Mouse (Mus musculus): ENCODE measurements around the gene Slitrk3.
"Not testable (repeated sequence)": the region's sequence is repeated elsewhere in the genome, so short reads cannot be mapped to it uniquely, and the experiment has no call there.

Slitrk3 gene

GRCm38 (mm10) chr3:73057197-73057811, at the start of gene Slitrk3:
Gene Slitrk3, minus strand, starts transcription at chr3:73057803.
- DNase-seq (ENCODE audit: low spot score in 2 of 2), result peak; percentile 58 to 67

- not testable (repeated sequence) for DNase-seq (ENCODE audit: low spot score in 2 of 2)
These were observed 36.8 kb upstream of the Slitrk3 start for GRCm38 (mm10) chr3:73094445-73094844.

GRCm38 (mm10) chr3:73084620-73085019, 27.0 kb upstream of the Slitrk3 start:
- no peak for DNase-seq (ENCODE audit: low spot score in 2 of 2)

- DNase-seq (ENCODE audit: low spot score in 2 of 2), result peak; percentile 52 to 66
These were observed 8.5 kb upstream of the Slitrk3 start for GRCm38 (mm10) chr3:73065823-73066755.

GRCm38 (mm10) chr3:73058190-73058589, 587 bp upstream of the Slitrk3 start:
- DNase-seq (ENCODE audit: low spot score in 2 of 2), result no peak

- DNase-seq (ENCODE audit: low spot score in 2 of 2), result peak in 1 of 2 experiments; percentile 32
These were observed 959 bp downstream of the Slitrk3 start for GRCm38 (mm10) chr3:73056492-73057196.

GRCm38 (mm10) chr3:73056044-73056438, 1.6 kb downstream of the Slitrk3 start:
- DNase-seq (ENCODE audit: low spot score in 2 of 2), result peak in 1 of 2 experiments; percentile 33

- DNase-seq (ENCODE audit: low spot score in 2 of 2), result no peak
These were observed 2.1 kb downstream of the Slitrk3 start for GRCm38 (mm10) chr3:73055399-73056043.

- DNase-seq (ENCODE audit: low spot score in 2 of 2), result peak in 1 of 2 experiments; percentile 40
These were observed 4.1 kb downstream of the Slitrk3 start for GRCm38 (mm10) chr3:73053451-73053931.

GRCm38 (mm10) chr3:73046248-73046647, 11.4 kb downstream of the Slitrk3 start:
- no peak for DNase-seq (ENCODE audit: low spot score in 2 of 2)

GRCm38 (mm10) chr3:73042256-73042655, 15.3 kb downstream of the Slitrk3 start:
- no peak for DNase-seq (ENCODE audit: low spot score in 2 of 2)

- no peak for DNase-seq (ENCODE audit: low spot score in 2 of 2)
These were observed 51.6 kb downstream of the Slitrk3 start for GRCm38 (mm10) chr3:73006045-73006444.

GRCm38 (mm10) chr3:73002933-73003696, 54.5 kb downstream of the Slitrk3 start:
- no peak for DNase-seq (ENCODE audit: low spot score in 2 of 2)

GRCm38 (mm10) chr3:72997517-72997916, 60.1 kb downstream of the Slitrk3 start:
- no peak for DNase-seq (ENCODE audit: low spot score in 2 of 2)

Data from right cerebral cortex, postnatal 36 days (tissue).